Mouse (Mus musculus) forebrain, embryonic 11.5 days (tissue): Measurements from ENCODE around the gene Tbk1. TPM values are rescaled to one million over a fixed set of nuclear protein-coding genes. Genes with fewer than 3 reads are reported as not detected.

Experiments
- ATAC-seq: fragments of 200-750 bp; cut with Nextera tagmentation; replicated peaks from 2 replicates; pipeline ENCODE4 v1.8.0; 2017; ENCODE audit warnings: moderate TSS enrichment; ENCODE audit not compliant: low FRiP score
- DNase-seq: peaks from one replicate; pipeline ENCODE4 v3.0.0-alpha.2; 2017; ENCODE audit warnings: low spot score
- H3K27ac ChIP-seq: fragments of 300-500 bp; sonication (generic); 2 replicates; pipeline ENCODE4 v1.5.1; 2014; ENCODE audit warnings: low read depth, low read length
- H3K27me3 ChIP-seq: fragments of 300-500 bp; sonication (generic); 2 replicates; pipeline ENCODE4 v1.6.1; 2014; ENCODE audit warnings: mild to moderate bottlenecking, low read length, mixed read lengths; ENCODE audit not compliant: control insufficient read depth, insufficient read depth
- H3K36me3 ChIP-seq: fragments of 300-500 bp; sonication (generic); 2 replicates; pipeline ENCODE4 v1.6.1; 2014; ENCODE audit warnings: mild to moderate bottlenecking, low read length, moderate library complexity, mixed read lengths; ENCODE audit not compliant: control insufficient read depth, insufficient read depth
- H3K4me1 ChIP-seq: fragments of 300-500 bp; sonication (generic); replicated peaks from 2 replicates; pipeline ENCODE4 v1.6.1; 2014; ENCODE audit warnings: low read length, mixed read lengths; ENCODE audit not compliant: control insufficient read depth, insufficient read depth
- H3K4me2 ChIP-seq: fragments of 300-500 bp; sonication (generic); 2 replicates; pipeline ENCODE4 v1.6.1; 2014; ENCODE audit warnings: low read depth, mild to moderate bottlenecking, low read length, moderate library complexity, mixed read lengths; ENCODE audit not compliant: severe bottlenecking
- H3K4me3 ChIP-seq: fragments of 300-500 bp; sonication (generic); 2 replicates; pipeline ENCODE4 v1.5.1; 2014; ENCODE audit warnings: low read depth, low read length
- H3K9ac ChIP-seq: fragments of 300-500 bp; sonication (generic); 2 replicates; pipeline ENCODE4 v1.6.1; 2014; ENCODE audit warnings: low read length
- H3K9me3 ChIP-seq: fragments of 300-500 bp; sonication (generic); 2 replicates; pipeline ENCODE4 v1.6.1; 2016; ENCODE audit warnings: low read length, mixed read lengths; ENCODE audit not compliant: control insufficient read depth
- WGBS: fragments of 180-500 bp; shearing (Covaris S2); extraction: QIAGEN DNeasy Blood & Tissue Kit; methylation state at CpG from one replicate; pipeline ENCODE4 v1.1.7; 2014; 5-methylcytosine and 5-hydroxymethylcytosine counted together
- polyA plus RNA-seq: library from polyadenylated mRNA; unstranded; fragments of >200 nt; fragmentation: Nextera tagmentation; extraction: Ambion mirVana; gene quantifications from 2 replicates; pipeline ENCODE4 v1.2.1, GENCODE M21; 2014

Tbk1 gene
- polyA plus RNA-seq, 1 experiment from 2014 or later = 36.2 TPM

DNA sequence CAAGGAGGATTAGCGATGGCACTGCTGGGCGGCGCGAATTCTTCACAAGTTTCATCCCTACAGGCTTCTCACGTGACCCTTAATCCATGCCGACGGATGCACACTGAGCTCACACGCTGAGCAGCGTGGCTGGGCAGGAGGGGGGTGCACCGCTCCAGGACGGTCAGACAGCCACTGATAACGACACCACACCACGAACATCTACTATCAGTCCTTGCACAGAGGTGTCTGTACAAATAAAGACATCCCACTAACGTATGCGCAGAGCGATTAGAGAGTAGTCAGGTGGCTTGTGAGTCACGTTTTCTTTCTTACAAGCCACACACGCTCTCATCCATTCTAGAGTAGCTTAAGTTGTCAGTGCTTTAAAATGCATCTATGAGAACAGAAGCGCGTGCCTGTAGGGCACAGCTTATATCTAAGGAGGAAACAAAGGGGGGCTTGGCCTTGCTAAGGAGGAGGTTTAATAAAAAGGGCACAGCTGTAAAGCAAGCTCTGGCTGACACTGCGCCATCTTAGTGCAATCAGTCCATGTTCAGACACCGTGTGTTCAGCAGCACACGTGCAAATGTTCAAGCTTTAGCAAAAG is 17.5 kb downstream of the Tbk1 start:
- H3K4me3 ChIP-seq = no peak overlapping the region
- peak overlapping the region; percentile 41 for H3K4me2 ChIP-seq
- H3K4me1 ChIP-seq = peaks cover 5% of the 10 kb centered on the region; the same call in 1 of the 2 replicates
- H3K9ac ChIP-seq = 0 out of 2 replicates have a peak overlapping the region, but pooled peaks have one; percentile 31
- H3K27ac ChIP-seq = 0 out of 2 replicates have a peak overlapping the region, but pooled peaks have one; percentile 27
- DNase-seq (peak; percentile 73), ATAC-seq (peak; percentile 88)
- H3K9me3 ChIP-seq = no peaks in the 10 kb centered on the region
- peaks cover 21% of the 10 kb centered on the region; the same call in 1 of the 2 replicates for H3K36me3 ChIP-seq
- no peaks in the 10 kb centered on the region for H3K27me3 ChIP-seq
- 5% methylated on average over 23 of the region's 23 CpGs for WGBS

DNA sequence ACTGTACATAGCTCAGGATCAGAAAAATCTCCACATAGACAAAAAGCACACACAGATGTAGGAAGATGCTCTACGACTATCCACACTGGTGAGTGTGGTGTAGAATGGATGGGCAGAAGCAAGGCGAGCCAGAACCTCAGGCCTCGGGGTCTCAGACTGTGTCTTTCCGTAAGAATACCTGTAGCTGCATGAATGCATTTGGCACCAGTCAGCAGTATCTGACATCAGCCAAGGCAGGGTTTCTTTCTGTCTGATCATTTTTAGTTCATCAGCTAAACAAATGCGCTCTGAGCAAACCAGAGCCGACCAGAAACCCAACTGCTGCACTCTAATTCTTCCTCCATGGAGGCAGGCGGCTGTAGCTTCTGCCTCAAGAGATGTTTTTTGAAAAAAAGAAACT is 18.1 kb downstream of the Tbk1 start:
- no peak overlapping the region for H3K9ac ChIP-seq
- ATAC-seq = no peak

DNA sequence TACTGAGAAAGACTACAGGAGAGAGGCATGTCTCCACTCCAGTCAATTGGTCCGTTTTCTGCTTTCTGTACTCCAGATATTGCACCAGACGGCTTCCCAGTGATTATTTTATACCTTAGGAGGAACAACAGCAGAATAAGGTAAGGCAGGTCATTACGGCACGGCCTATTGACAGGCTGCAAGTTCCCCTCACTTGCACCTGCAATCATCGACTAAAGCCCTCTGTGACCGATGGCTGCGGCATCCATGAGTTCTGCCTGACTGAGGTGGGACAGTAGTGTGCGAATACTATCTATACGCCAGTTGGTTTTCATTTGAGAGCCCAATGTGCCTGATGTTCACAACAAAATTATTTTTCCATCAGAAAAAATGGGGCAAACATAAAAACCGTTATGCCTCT is 18.6 kb downstream of the Tbk1 start:
- H3K4me3 ChIP-seq = no peak overlapping the region
- no peak overlapping the region for H3K4me2 ChIP-seq
- H3K36me3 ChIP-seq = peaks cover 24% of the 10 kb centered on the region; the same call in 1 of the 2 replicates
- WGBS = 97% methylated on average over 10 of the region's 10 CpGs
- H3K9ac ChIP-seq = no peak overlapping the region
- H3K4me1 ChIP-seq = peaks cover 5% of the 10 kb centered on the region; the same call in 1 of the 2 replicates
- H3K9me3 ChIP-seq = no peaks in the 10 kb centered on the region
- ATAC-seq = no peak
- H3K27me3 ChIP-seq = no peaks in the 10 kb centered on the region
- DNase-seq = no peak
- H3K27ac ChIP-seq = no peak overlapping the region

More for the DNA sequence above, 18.1 kb downstream of the Tbk1 start:
- Histone ChIP-seq H3K4me2 (no peak overlapping the region), H3K9me3 (no peaks in the 10 kb centered on the region), H3K4me3 (no peak overlapping the region), H3K27me3 (no peaks in the 10 kb centered on the region), H3K4me1 (peaks cover 5% of the 10 kb centered on the region; the same call in 1 of the 2 replicates), H3K36me3 (peaks cover 24% of the 10 kb centered on the region; the same call in 1 of the 2 replicates), H3K27ac (no peak overlapping the region)
- 59% methylated on average over 7 of the region's 7 CpGs for WGBS
- DNase-seq = no peak

DNA sequence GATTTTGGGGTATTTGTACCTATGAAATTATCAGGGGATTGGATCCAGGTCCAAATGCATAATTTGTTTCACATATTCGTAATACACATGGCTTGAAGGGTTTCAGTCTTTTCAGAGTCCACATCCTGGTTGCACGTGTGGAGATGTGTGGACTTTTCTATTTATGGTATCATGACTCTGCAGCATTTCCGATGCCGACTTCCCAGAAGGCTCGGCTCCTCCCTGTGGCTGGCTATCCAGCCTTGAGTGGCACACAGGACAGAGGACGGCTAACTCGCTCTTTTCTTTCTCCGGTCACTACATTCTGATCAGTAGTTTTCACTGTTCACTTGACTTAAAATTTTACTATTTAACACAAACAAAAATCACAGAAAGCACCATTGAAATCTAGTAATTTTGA is 22.1 kb downstream of the Tbk1 start:
- Histone ChIP-seq H3K9ac (no peak overlapping the region), H3K4me2 (no peak overlapping the region), H3K9me3 (no peaks in the 10 kb centered on the region), H3K36me3 (peaks cover 12% of the 10 kb centered on the region; the same call in 1 of the 2 replicates), H3K27ac (no peak overlapping the region), H3K4me3 (no peak overlapping the region), H3K4me1 (peaks cover 5% of the 10 kb centered on the region; the same call in 1 of the 2 replicates), H3K27me3 (no peaks in the 10 kb centered on the region)
- ATAC-seq (no peak), DNase-seq (no peak)
- 93% methylated on average over 8 of the region's 8 CpGs for WGBS

DNA sequence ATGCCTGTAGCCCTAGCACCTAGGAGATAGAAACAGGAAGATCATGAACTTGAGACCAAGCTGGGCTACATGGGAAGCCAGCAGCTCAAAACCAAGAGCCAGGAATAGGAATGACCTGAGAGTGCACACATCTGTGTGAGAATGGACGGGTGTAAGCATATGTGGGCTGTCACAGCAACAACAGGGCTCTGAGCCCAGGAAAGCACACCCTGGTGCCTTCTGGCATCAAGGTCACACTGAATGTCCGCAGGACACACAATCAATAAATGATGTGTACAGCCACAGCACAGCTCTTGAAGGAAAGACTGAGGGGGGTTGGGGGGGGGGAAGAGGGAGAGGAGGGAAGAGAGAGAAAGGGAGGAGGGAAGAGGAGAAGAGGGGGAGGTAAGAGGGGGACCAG is 28.4 kb downstream of the Tbk1 start:
- no peaks in the 10 kb centered on the region for H3K9me3 ChIP-seq
- no peak for DNase-seq
- no peak for ATAC-seq
- no peak overlapping the region for H3K27ac ChIP-seq
- H3K4me3 ChIP-seq = no peak overlapping the region
- H3K4me1 ChIP-seq = no peaks in the 10 kb centered on the region
- no peaks in the 10 kb centered on the region for H3K27me3 ChIP-seq
- no peaks in the 10 kb centered on the region; the same call in 1 of the 2 replicates for H3K36me3 ChIP-seq
- H3K9ac ChIP-seq = no peak overlapping the region
- WGBS = 82% methylated on average over 2 of the region's 2 CpGs
- H3K4me2 ChIP-seq = no peak overlapping the region

DNA sequence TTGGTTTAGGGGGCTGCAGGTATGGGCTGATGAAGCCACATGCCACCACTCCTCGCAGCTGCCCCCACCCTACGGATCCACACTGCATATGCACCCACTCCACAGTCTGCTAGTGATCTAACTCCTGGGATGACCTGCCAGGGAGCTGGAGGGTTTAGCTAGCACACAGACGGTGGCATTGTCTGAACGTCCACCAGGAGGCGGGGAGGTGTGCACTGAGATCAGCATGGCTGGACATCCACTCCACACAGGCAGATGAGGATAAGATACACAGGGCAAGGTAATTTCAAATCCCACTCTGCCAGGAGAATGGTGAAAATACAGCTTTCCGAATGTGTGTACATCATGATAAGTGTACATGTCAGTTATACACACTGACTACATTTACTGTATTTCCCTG is 30.3 kb downstream of the Tbk1 start:
- Histone ChIP-seq H3K9me3 (no peaks in the 10 kb centered on the region), H3K27ac (no peak overlapping the region), H3K4me2 (no peak overlapping the region), H3K9ac (no peak overlapping the region), H3K4me3 (no peak overlapping the region), H3K27me3 (no peaks in the 10 kb centered on the region), H3K4me1 (no peaks in the 10 kb centered on the region), H3K36me3 (peaks cover 5% of the 10 kb centered on the region)
- 80% methylated on average over 6 of the region's 6 CpGs for WGBS
- DNase-seq (no peak), ATAC-seq (no peak)

DNA sequence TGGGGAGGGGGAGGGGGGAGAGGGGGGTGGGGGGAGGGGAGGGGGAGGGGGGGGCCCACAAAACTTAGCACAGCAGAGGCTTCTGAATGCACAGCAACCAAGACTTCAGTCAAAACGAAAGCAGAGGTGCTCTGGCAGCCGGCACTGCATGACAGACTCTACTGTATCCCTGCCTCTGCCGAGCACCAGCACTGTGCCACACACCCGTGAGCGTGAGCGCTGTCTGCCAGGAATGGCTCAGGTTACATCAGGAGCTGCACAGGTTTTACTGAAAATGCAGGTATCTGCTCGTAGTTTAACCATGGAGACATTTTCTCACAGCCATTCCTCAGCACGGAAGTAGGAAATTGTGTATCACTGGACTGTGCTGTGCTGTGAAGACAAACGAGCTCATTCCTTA is 36.3 kb downstream of the Tbk1 start:
- Histone ChIP-seq H3K27me3 (no peaks in the 10 kb centered on the region), H3K4me3 (no peak overlapping the region), H3K9me3 (no peaks in the 10 kb centered on the region), H3K4me2 (no peak overlapping the region), H3K36me3 (peaks cover 13% of the 10 kb centered on the region), H3K9ac (no peak overlapping the region), H3K4me1 (no peaks in the 10 kb centered on the region), H3K27ac (no peak overlapping the region)
- DNase-seq = no peak
- WGBS = 94% methylated on average over 9 of the region's 9 CpGs
- ATAC-seq = no peak

DNA sequence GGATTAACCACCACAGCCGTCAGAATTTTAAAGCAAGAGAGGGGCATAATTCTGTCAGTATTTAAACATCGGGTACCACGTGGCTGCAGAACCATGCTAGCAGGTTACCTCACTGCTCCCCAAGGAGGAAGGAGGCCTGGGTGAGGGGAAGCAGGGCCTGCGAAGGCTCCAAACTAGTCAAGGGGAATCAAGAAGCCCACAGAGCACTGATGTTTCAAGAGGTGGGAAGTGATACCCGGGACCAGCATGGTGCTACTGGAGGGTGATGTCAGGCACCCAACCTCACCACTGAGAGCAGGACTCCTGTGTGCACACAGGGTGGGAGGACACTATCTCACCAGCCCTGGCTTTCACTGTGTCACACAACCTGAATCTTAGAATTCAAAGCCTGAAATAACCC is 36.9 kb downstream of the Tbk1 start:
- no peak for ATAC-seq
- no peak overlapping the region for H3K4me3 ChIP-seq
- no peak overlapping the region for H3K4me2 ChIP-seq
- WGBS = 93% methylated on average over 5 of the region's 5 CpGs
- H3K9me3 ChIP-seq = no peaks in the 10 kb centered on the region
- H3K9ac ChIP-seq = no peak overlapping the region
- peaks cover 13% of the 10 kb centered on the region for H3K36me3 ChIP-seq
- no peaks in the 10 kb centered on the region for H3K27me3 ChIP-seq
- no peak overlapping the region for H3K27ac ChIP-seq
- DNase-seq = no peak
- H3K4me1 ChIP-seq = no peaks in the 10 kb centered on the region

DNA sequence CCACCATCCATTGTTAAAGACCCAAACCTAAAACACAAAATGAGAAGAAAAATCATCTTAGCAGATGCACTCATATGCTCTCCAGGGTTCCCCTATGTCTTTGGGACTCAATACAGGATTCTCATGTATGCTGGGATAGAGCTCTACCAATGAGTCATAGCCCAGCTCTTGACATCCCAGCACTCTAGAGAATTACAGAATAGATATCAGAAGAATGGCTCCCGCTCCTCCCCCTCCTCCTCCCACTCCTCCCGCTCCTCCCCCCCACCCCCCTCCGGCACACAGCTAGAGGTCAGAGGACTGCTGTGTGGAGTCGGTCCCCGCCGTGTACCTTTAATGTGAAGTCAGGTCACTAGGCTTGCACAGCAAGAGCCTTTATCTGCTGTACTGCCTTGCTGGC is 39.4 kb downstream of the Tbk1 start:
- ATAC-seq (no peak), DNase-seq (no peak)
- H3K4me1 ChIP-seq = no peaks in the 10 kb centered on the region
- no peaks in the 10 kb centered on the region for H3K9me3 ChIP-seq
- peaks cover 11% of the 10 kb centered on the region for H3K36me3 ChIP-seq
- no peak overlapping the region for H3K9ac ChIP-seq
- no peak overlapping the region for H3K4me2 ChIP-seq
- no peak overlapping the region for H3K27ac ChIP-seq
- no peaks in the 10 kb centered on the region for H3K27me3 ChIP-seq
- 84% methylated on average over 6 of the region's 6 CpGs for WGBS
- H3K4me3 ChIP-seq = no peak overlapping the region
